Mouse (Mus musculus) thymus, postnatal 25 days (tissue): ENCODE measurements around the gene Ciz1.
A peak's percentile ranks its signal among the peaks of the same experiment; 100 is the strongest.

ENCODE experiments used
- DNase-seq: peaks from one replicate; pipeline ENCODE4 v3.0.0; 2022

The Ciz1 gene

DNA sequence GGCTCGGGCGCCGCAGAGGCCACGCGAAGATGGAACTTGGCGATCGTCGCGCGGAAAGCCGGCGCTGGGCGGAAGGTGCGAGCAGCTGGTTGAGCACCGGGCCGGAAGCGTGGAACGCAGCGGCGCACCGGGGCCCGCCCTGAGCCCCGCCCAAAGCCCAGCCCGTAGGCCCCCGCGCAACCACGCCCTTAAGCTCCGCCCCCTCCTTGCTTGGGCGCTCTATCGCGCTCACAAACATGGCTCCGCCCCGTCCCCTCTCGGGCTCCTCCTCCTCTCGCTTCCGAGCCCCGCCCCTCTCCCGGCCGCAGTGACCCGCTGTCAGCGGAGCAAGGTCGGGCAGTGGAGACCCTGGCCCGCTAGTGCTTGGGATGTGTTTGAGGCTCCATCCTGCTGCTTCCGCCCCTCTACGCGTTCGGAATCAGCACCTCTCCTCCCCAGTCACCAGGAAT, 29.7 kb downstream of the Ciz1 start, which contains the start of gene 1110008P14Rik:
1110008P14Rik (minus strand) TSS at position 164 of the 449 bp plus-strand sequence.
- DNase-seq = peak; percentile 97

DNA sequence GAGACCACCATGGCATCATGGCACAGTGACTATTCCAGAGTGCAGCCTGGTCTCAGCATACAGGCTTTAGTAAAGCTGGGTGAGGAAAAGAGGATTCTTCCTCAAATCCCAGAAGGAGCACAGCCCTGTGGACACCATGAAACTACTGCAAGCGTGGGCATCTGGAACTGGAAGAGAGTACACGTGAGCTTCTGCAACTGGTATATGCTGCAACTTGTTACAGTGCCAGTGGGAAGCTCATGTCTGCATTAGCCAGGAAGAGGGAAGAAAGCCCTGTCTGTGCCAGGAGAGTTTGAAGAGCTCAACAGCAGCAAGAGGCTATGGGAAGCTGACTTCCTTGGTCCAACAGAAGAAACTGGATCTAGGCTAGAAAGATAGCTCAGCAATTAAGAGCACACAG, 30.6 kb downstream of the Ciz1 start:
- no peak for DNase-seq

DNA sequence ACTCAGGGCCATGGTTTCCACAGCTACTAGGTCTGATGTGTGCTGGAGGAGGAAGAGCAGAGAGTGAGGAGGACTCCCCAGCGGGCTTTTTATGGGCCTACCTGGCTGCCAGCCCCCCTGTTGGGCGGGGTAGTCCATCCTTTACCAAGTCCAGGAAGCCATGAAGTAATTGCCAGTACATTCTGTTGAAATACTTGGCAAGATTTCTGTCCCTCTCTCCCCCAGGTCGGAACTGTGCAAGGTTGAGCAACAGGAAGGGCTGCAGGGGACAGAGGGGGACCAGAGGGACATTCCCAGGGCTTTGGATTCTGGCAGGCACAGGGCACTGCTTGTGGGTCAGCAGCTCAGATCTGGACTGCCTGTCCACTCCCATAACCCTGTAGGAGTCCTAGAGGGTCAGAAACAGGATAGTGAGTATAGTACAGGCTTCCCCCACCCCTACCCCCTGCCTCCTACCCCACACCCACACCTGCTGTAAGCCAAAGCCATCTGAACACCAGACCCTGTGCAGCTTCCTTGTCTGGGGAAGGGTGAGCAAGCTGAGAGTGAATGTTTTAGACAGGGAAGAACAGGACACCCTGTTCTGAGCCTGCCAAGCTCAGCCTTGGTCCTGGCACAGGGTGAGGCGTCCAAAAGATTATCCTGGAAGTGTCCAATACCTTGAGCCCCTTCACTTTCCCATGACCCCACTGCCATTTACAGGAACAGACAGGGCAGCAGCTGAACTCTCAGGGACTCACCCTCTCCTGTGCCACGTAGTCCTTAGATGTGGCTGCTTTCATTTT, 35.8 kb downstream of the Ciz1 start, which contains the start of gene Lcn2:
Lcn2 (minus strand) TSS at position 547 of the 785 bp plus-strand sequence.
- DNase-seq = no peak

DNA sequence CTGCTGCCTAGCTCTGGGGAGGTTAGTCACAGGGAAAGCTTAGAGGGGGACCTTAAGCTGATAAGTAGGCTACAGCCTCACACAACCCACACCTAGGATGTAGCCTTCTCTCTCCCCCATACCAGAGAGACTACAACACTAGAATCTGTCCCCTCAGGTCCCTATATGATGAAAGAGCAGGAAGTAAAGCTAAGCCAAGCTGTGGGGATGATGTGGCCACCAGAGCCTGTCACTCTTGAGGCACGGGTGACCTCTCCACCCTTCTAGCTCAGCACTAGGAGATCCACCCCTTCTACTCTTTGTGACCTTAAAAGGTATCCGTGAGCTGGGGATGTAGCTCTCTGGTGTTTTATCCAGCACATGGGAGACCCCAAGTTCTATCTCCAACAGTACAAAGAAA, 37.0 kb downstream of the Ciz1 start:
- no peak for DNase-seq

DNA sequence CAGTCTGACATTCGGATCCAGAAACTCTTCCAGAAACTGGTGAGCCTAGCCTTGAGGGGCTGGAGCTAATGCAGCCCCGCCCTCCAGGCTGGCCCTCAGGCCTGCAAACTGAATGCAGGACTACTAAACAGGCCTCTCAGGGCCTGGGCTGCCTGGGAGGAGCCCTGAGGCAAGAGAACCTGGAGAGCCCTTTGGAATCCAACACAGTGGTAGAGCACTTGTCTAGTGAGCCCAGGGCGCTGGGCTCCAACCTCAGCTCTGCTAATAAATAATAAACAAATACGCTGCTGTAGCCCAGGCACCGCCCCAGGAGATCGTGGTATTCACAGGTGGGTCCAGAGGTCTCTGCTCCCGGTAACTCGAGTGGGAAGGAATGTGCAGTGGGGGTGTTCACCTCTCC, 38.7 kb downstream of the Ciz1 start:
- no peak for DNase-seq

DNA sequence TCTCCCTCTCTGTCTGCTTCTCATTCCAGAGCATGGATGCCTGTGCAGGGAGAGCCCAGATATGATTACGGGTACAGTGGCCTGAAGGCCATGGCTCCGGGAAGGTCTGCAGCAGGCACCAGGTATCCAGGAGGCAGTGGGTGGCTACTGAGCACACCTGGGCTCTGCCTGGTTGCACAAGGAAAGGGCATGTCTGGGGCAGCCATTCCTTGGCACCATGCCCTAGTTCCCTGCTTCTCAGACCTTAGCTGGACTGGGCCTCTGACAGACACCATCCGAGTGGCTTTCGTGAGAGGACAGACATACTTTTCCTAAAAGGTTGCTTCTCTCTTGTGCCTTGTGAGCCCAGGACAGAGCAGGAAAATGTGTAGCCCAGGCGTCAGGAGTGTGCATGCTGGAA, 39.9 kb downstream of the Ciz1 start:
- DNase-seq = no peak

DNA sequence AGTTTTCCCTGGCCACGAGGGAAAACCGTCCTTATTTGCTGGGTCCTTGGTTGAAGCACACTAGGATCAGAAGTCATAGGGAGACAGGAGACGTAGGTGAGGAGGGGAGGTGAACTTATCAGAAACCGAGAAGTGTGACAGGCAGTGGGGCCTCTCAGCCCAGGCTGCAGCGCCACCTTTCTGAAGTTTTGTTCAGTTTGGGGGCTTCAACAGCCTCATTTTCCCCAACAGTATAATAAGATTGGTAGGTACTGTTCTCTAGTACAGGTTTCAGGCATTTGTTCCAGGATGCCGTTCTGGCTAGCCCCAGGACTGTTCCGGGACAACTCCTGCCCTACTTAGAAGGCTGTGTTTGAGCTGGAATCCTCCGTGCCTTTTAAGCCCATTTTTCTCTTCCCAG, 42.8 kb downstream of the Ciz1 start:
- DNase-seq = peak; percentile 71

DNA sequence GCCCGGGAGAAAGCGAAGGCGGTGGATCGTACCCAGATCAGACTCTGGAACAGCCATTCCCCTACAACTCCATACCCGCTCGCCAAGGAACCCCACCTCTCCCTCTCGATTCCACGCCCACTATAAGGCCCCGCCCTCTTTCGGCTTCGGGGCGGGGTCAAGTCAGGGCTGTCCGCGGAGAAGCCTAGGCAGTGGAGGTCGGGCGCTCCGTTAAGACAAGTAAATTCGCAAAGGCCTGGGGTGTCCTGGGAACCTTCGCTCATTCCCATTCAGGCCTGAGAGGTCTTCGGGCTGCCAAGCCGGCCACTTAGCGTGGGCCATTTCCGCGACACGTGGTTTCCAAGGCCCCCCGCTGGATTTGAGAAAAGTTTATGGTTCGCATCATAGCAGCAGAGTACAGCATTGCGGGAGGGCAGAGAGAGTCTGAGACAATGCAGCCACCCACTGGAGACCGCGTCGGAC, 43.4 kb downstream of the Ciz1 start, which contains the start of gene Ptges2:
Ptges2 (plus strand) TSS at position 413 of the 462 bp plus-strand sequence.
- DNase-seq = peak; percentile 94

DNA sequence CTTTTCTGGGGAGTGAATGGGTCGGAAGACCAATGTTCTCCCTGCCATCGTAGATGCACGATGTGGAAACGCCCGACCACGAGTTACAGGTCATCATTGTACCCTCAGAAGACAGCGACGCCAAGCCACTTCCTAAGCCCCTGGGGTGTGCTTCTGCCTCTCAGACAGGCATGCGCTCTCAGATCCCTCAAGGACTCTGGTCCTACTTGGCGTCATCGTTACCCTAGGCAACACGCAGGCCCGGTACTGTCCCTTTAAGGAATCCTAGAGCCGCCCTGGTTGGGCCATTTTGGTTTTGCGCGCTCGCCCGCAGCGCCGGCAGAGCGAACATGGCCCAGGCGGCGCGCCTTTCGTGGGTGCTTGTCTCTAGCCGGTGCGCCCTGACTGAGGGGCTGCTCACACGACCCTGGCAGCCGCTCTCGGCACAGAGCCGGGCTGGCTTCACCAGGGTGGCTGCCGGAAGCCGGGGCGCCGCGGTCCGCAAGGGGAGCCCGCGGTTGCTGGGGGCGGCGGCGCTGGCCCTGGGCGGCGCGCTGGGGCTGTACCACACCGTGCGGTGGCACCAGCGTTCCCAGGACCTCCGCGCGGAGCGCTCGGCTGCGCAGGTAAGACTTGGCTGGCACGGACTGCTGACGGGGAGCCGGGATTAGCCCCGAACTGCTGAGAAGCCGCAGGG, 44.0 kb downstream of the Ciz1 start:
- peak; percentile 77 for DNase-seq

DNA sequence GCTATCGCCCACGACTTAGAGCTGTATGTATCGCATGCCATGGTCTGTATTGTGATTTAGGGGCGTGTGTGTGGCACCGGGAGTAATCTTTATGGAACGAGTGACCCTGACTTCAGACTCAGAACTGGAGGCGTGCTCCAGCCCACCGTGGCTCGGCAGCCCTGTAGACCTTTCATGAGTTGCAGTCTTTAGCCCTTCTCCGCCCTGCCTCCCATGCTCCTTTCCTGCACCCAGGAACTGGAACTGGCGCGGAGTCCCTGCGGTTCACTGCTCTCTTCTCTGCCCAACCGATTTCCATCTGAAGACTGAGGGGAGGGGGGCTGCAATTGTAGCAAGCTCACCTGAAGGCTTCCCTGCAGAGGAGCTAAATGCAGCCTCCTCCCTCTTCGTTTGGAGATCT, 44.6 kb downstream of the Ciz1 start:
- peak; percentile 26 for DNase-seq

DNA sequence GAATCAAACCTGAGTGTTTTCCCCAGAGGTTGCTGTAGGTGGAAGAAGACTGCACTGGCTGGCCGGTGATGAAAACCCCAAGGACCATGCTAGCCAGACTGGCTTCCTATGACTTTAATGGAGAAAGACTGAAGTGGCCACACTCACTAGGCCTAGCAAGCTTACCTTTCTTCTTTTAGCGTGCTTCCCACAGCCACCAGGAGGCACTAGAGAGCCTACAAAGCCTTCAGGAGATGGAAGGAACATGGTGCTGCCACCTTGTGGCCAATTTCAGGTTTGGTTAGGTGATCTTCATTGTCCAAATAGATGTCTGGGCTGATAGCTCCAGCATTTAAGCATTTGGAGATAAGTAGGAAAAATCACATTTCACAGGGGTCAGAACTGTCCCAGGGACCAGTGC, 52.5 kb downstream of the Ciz1 start:
- DNase-seq = peak; percentile 94

DNA sequence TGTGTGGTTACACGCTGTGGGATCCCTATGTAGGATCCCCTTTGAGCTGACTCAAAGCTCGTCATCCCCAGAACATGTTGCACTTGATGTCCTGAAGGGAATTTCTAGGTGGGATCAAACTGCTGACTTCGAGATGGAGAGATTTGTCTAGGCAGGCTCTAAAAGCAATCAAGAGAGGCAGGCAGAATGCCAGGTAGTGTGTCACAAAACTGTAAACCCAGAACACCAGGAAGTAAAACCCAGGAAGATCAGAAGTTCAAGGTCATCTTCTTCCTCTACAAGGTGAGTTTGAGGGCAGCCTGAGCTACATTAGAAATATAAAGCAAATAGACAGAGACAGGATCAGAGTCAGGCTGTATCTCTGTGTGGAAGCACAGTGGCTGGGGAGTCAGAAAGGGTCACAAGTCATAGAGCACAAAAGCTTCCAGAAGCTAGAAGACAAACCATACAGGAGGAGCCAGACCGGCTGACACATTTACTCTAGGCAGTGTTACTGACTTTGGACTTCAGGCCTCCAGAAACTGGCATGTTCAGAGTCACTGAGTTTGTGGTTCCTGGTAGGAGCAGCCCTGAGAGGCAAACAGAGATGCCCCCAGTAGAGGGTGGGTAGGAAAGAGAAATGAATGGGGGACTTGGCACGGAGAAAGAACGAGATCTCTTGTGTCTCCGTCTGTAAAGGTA, 55.2 kb downstream of the Ciz1 start:
- no peak for DNase-seq

DNA sequence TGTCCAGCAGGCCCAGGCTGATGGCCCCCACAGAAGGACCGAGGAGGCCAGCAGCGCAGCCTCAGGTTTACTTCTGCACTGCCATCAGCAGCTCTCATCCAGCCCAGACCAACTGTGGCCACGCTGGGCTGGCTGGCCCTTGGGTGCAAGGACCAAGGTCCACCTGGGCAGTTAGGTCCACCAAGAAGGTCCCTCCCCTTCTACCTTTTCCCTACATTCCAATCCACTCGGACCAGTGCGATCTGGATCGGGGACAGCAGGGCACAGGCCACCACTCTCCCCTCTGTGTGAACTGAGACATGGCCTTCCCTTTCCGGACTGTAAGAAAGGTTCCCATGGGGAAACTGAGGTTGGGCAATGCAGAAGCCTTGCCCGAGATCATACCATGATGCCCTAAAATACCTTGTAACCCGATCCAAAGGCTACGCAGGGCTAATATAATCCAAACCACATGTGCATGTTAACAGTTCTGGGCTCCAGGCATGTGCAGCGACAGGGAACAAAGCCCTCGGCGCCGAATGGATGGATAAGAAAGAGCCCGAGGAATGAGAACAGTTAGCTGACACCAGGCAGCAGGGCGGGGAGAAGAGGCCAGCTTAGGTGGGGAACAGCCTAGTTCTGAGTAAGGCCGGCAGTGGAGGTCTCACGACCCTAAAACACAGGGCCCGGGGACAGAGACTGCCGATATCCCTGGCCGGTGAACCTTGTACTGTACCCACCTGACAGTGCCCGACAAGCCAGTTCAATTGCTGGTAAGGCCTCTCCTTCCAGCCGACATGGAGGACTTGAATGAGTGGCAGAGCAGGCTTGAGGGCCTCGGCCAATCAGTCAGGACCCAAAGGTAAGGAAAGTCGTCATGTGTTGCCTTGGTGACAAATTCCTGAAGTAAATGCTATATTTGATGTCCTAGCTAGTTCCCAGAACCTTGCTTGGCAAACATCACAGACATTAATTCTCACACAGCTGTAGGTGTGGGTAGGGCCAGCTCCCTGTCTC, 56.6 kb downstream of the Ciz1 start:
- no peak for DNase-seq

DNA sequence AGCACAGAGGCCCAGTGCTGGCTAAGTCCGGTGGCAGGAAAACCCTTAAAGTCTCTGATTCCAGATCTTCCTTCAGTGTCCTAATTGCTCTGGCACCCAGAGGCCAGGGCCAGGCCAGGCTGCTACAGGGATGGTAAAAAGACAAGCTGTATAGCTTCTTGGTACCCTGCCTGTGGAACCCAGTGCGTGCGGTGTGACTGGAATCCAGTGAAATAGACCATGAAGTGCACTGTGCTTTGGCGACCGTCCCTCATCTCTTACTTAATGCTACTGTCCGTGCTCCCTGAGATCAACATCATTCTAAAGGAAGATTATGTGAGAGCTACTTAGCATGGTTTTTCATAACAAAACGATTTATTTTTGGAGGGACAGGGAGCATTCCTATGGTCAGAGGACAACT, 59.3 kb downstream of the Ciz1 start:
- DNase-seq = no peak

DNA sequence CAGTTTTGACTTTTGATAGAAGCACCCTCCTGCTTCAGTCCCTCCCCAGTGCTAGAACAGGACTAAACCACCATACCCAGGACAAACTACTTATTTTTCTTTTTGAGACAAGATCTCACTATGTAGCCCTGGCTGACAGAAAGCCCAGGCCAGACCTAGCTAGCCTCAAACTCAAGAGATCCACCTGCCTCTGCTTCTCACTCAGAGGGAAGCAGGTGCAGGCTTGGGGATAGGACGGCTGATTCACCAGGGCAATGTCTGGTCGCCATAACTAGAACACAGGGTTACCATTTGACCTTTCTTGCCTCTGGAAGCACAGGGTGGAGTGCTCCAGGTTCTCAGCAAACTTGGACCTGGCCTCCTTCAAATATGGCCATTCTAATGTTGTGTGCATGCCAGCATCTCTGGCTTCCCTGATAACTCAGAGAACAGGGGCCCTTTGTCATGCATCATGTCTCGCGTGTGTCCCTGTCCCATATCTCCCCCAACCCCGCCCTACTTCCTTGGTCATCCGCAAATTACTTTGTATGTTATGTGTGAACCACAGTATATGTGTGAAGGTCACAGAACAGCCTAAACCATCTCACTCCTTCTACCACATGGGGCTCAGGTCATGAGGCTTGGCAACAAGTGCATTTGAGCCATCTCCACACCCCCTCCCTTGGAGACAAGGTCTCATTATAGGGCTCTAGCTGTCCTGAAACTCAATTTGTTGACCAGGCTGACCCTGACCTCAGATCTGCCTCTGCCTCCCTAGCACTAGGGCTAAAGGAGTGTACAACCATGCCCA, 60.8 kb downstream of the Ciz1 start:
- no peak for DNase-seq

DNA sequence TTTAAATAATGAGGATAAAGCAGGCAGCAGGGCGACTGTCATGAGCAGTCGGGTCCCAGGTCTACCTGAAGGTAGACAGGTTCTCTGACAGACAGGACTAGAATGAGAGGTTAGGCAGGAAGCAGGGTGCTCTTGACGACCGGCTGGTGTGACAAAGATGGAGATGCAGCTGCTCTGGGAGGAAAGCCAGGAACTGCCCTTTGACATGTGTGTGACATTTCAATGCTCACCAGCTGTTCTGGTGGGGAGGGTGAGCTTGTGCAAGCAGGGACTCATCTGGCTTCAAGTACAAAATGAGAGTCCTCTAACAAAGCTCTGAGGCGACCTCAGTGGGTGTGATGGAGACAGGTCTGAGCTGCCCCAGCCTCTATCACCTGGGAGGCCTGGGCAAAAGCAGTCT, 61.8 kb downstream of the Ciz1 start:
- no peak for DNase-seq

DNA sequence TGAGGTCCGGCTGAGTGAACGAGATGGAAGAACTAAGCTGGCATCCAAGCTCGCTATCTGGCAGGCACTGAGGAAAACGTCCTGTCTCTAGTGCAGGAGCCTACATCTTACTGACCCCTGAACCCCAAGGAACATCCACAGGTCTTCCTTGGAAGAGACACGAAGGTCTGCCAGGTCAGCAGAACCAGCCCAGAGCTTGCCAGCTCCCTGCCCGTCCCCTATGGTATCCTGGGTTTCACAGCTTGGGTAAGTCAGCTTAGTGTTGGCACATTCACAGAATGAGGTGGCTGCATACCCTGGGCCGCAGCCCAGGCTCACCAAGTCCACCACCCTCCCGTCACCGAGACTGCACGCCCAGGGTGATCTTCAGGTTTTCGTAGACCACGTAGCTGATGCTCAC, 63.7 kb downstream of the Ciz1 start:
- no peak for DNase-seq

DNA sequence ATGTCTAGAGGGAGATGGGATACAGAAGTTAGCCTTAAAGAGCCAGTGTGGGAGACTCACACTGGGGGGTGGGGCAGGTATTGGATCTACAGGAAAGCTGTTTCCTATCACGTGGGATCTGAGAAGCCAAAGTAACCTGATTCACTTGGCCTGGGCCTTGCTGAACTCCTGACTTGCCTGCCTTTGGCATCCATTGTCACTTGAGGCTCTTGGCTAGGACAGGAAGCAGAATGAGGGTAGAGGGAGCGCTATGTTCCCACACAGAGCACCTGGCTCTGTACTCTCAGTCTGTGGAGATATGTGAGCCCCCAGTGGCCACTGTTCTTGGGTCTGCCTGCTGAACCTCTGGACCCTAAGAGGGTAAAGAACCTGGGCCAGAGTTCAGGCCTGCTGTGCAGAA, 64.4 kb downstream of the Ciz1 start:
- no peak for DNase-seq

DNA sequence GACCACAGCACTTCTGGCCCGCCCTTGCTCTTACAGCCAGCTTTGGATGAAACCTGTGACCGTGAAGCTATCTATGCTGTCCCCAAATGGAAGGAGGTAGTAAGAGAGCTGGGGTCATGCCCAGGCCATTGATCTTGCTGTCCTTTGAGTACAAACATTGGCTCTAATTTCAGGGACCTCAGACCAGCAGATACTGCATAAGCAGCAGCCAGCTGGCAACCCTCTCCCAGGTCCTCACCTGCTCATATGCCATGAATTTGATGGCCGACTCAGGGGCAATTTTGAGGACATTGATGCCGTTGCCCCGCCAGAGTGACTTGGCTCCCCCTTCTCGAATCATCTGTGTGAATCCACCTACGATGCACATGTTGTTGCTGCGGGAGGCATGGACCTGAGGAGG, 65.4 kb downstream of the Ciz1 start:
- no peak for DNase-seq

DNA sequence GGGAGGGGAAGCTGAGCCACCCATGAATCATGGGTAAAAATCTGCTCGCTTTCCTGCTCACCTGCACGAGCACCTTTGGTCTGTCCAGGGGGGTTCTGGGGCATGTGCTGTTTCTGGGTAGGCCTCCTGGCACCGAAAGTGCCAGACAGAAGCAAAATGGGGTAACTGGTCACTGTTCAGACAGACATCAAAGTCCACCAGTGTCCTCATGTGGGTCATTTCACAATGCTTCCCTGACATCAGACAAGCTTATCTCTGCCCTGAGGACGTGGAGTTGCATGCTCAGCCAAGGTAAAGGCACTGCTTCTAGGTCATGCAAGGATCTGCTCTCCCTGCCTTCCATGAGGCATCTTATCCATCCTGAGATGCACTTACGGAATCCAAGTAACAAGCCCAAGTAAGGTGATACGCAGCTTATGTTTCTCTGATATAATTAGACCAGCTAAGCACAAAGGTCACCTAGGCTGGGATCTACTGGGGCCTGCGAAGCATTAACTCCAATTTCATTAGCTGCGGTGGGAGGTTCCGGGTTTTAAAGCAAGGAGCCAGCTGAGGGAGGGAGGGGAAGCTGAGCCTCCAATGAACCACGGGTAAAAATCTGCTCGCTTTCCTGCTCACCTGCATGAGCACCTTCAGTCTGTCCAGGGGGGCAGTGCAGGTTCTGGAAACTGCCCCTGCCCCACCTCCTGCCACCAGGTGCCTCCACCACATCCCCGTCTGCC, 66.5 kb downstream of the Ciz1 start:
- no peak for DNase-seq

DNA sequence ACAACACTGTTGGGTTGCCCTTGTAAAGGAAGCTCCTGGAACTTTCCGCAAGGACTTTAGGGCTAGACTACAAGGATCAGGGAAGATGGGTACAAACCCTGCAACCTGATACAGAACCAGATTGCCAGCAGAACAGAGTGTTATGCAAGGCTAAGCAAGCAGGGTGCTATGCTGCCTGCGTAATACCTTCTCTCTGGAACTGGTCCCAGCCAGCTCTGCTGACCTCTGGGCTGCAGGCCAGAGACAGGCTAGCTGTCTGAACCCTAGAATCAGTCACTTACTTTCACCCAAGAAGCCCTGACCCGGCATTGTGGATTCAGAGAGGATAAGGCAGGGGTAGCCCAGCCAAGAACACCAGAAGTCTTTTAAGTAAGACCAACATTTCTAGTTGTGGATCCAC, 67.2 kb downstream of the Ciz1 start:
- DNase-seq = no peak
